Mouse (Mus musculus) heart, embryonic 15.5 days (tissue): ENCODE data around the gene Dusp6. TPM values are rescaled to one million over a fixed set of nuclear protein-coding genes. Genes with fewer than 3 reads are reported as not detected.
"Not testable (repeated sequence)": the region's sequence is repeated elsewhere in the genome, so short reads cannot be mapped to it uniquely, and the experiment has no call there.

Source experiments
- ATAC-seq: fragments of 200-750 bp; cut with Nextera tagmentation; replicated peaks from 2 replicates; pipeline ENCODE4 v1.8.0; 2017; ENCODE audit warnings: low read depth, moderate TSS enrichment; ENCODE audit not compliant: insufficient number of reproducible peaks, insufficient read depth, low FRiP score
- H3K27ac ChIP-seq: fragments of 300-500 bp; sonication (generic); 2 replicates; pipeline ENCODE4 v1.5.1; 2015; ENCODE audit warnings: mild to moderate bottlenecking, inconsistent platforms
- H3K27me3 ChIP-seq: fragments of 300-500 bp; sonication (generic); 2 replicates; pipeline ENCODE4 v1.6.1; 2015; ENCODE audit warnings: inconsistent platforms
- H3K36me3 ChIP-seq: fragments of 300-500 bp; sonication (generic); 2 replicates; pipeline ENCODE4 v1.6.1; 2015; ENCODE audit warnings: mild to moderate bottlenecking, inconsistent platforms
- H3K4me1 ChIP-seq: fragments of 300-500 bp; sonication (generic); replicated peaks from 2 replicates; pipeline ENCODE4 v1.6.1; 2015; ENCODE audit warnings: inconsistent platforms
- H3K4me2 ChIP-seq: fragments of 300-500 bp; sonication (generic); 2 replicates; pipeline ENCODE4 v1.6.1; 2015; ENCODE audit warnings: inconsistent platforms, mild to moderate bottlenecking, moderate library complexity
- H3K4me3 ChIP-seq: fragments of 300-500 bp; sonication (generic); 2 replicates; pipeline ENCODE4 v1.5.1; 2015; ENCODE audit warnings: mild to moderate bottlenecking, inconsistent platforms
- H3K9ac ChIP-seq: fragments of 300-500 bp; sonication (generic); 2 replicates; pipeline ENCODE4 v1.6.1; 2015; ENCODE audit warnings: mild to moderate bottlenecking, inconsistent platforms
- H3K9me3 ChIP-seq: fragments of 300-500 bp; sonication (generic); replicated peaks from 2 replicates; pipeline ENCODE4 v1.6.1; 2016; ENCODE audit warnings: inconsistent platforms
- WGBS: fragments of 180-500 bp; shearing (Covaris S2); methylation state at CpG from one replicate; pipeline ENCODE4 v1.1.7; 2015; ENCODE audit warnings: mixed read lengths; 5-methylcytosine and 5-hydroxymethylcytosine counted together
- polyA plus RNA-seq: library from polyadenylated mRNA; unstranded; fragments of >200 nt; fragmentation: Nextera tagmentation; extraction: Ambion mirVana; gene quantifications from 2 replicates; pipeline ENCODE4 v1.2.1, GENCODE M21; 2015

Dusp6 gene
- 34.9 and 40.4 TPM in 2 replicates for polyA plus RNA-seq

DNA sequence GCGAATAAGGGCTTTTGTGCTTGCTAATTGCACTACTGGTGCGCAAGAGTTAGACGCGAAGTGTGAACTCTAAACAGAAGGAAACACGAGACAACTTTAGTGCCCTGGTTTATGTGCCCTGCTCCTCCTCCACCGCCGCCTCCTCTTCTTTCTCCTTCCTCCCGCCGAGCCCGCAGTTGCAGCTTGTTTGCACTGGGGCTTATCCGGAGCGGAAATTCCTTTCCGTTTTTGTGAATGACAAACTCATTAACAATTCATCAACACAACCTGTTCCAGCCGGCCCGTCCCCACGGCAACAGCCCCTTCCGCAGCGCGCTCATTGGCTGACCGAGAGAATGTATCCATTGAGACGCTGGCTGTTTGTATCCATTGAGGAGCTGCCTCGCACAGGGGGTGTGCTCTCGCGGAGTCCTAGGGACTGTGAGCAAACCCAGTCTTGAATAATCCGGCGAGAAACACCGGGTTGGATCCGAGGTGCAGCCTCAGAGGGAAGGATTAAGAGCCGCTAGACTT, at the start of gene Dusp6:
Gene Dusp6 (plus strand): TSS at position 365 of the 513 bp plus-strand sequence.
- peak; percentile 93 for ATAC-seq
- Histone ChIP-seq H3K4me3 (peak within 1 kb of the TSS; percentile 74), H3K4me1 (peaks cover 21% of the 10 kb centered on the region)

DNA sequence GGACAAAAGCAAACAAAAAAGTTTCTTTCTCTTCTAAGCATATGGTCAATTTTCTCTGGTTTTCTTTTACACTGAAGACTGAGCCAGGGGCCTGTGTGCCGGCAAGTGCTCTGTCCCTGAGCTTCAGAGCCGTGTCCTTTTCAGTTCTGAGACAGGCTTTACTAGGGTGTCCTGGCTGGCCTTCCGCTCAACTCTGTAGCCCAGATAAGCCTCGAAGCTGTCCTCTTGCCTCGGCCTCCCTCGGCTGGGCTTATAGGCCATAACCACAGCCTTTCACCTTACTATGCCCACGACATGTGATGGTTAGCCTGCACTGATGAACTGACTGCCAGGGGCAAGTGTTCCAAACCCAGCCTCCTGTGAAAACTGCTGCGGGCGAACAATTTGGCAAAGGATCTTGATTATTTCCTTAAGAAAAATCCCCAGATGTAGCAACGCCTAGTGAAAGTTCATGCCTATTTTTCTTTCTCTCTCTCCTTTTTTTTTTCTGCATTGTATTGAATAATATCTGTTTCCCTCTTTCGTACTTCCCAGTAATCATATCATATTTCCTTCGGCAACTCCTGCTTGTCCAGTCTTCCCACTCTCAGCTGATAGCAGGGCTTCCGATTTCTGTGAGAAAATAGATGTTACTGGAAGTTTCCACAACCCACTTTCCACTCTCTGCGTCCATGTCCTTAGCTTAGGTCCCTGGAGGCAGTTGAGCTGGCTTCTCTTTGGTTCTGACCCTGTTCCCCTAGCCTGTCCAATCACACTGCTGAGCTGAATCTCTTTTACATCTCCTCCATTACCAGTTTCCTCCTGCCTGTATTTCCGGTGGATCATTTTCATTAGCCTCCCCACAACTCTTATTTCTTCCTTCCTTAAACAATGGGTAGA, 48.4 kb upstream of the Dusp6 start:
- Histone ChIP-seq H3K27ac (peak overlapping the region; percentile 25; the same call in 1 of the 2 replicates), H3K4me2 (no peak overlapping the region), H3K4me3 (no peak overlapping the region), H3K9ac (no peak overlapping the region), H3K36me3 (no peaks in the 10 kb centered on the region), H3K9me3 (no peaks in the 10 kb centered on the region), H3K4me1 (no peaks in the 10 kb centered on the region), H3K27me3 (no peaks in the 10 kb centered on the region)
- WGBS: 50% methylated on average over 15 of the region's 15 CpGs
- no peak for ATAC-seq

More for the DNA sequence above, at the start of gene Dusp6:
- H3K27ac ChIP-seq: peak within 1 kb of the TSS; percentile 97
- WGBS: under 1% methylated on average over 29 of the region's 29 CpGs
- H3K36me3 ChIP-seq: no peaks in the 10 kb centered on the region; the same call in 1 of the 2 replicates
- H3K9me3 ChIP-seq: no peaks in the 10 kb centered on the region
- peak within 1 kb of the TSS; percentile 91 for H3K4me2 ChIP-seq
- peak within 1 kb of the TSS; percentile 82 for H3K9ac ChIP-seq
- no peaks in the 10 kb centered on the region for H3K27me3 ChIP-seq

DNA sequence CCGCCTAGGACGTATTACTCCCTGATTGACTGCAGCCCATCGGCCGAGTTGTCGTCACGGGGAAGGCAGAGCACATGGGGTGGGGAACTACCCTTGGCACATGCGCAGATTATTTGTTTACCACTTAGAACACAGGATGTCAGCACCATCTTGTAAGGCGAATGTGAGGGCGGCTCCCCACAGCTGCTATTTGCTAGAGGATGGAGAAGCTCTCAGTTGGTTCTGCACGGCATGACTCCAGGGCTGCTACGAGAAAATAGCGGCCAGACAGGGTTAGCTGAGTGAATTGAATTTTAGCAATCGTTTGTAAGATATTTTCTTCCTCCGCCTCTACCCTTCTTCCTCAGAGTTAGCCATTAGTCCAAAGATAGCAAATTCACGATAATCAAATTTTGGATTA, 46.5 kb upstream of the Dusp6 start:
- not testable (repeated sequence) for H3K27me3 ChIP-seq, H3K4me1 ChIP-seq, H3K4me2 ChIP-seq, ATAC-seq, H3K9ac ChIP-seq, H3K9me3 ChIP-seq, H3K4me3 ChIP-seq, H3K36me3 ChIP-seq, H3K27ac ChIP-seq
- 88% methylated on average over 15 of the region's 15 CpGs for WGBS

DNA sequence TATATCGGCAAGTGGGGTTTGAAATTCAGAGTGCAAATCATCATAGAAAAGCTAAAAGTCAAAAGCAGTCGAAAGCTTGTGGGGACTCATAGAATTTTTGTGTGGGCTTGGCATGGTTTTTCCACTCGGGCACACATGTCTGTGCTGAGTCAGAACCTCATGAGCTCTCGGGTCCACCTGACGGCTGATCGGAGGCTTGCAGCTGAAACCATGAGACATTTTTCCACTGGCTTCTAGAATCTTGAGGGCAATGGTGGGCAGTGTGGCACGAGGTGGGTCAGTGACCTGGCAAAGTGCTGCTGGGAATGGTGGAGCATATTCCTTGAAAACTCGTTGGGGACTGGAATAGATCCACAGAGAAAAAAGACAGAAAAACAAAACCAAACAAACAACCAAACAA, 41.5 kb upstream of the Dusp6 start:
- Histone ChIP-seq H3K9ac (no peak overlapping the region), H3K4me2 (no peak overlapping the region), H3K27ac (no peak overlapping the region), H3K9me3 (no peaks in the 10 kb centered on the region), H3K36me3 (no peaks in the 10 kb centered on the region), H3K4me1 (peaks cover 5% of the 10 kb centered on the region; the same call in 1 of the 2 replicates), H3K27me3 (no peaks in the 10 kb centered on the region), H3K4me3 (no peak overlapping the region)
- WGBS: 84% methylated on average over 8 of the region's 8 CpGs
- no peak for ATAC-seq

DNA sequence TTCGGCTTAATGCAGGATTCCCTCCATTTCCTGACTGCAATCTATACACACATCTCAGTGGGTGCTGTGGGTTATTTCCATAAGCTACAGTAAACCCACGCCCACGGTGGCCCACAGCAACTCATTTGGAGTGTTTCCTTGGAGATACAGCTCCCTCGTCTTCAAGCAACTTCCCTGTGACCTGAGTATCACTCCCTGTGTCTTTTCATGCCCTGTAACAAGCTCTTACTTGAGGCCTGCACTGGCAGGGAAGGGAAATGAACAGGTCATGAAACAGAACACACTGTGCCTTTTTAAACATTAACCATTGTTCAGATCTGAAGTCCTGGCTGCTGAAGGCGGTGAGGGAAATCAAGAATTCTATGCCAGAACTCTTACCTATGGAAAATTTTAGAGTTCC, 40.3 kb upstream of the Dusp6 start:
- H3K4me1 ChIP-seq: peaks cover 14% of the 10 kb centered on the region
- no peak overlapping the region for H3K4me2 ChIP-seq
- H3K9me3 ChIP-seq: no peaks in the 10 kb centered on the region
- no peak overlapping the region for H3K9ac ChIP-seq
- no peak overlapping the region for H3K4me3 ChIP-seq
- 76% methylated on average over 5 of the region's 5 CpGs for WGBS
- no peaks in the 10 kb centered on the region for H3K27me3 ChIP-seq
- no peak for ATAC-seq
- H3K36me3 ChIP-seq: no peaks in the 10 kb centered on the region
- no peak overlapping the region for H3K27ac ChIP-seq

DNA sequence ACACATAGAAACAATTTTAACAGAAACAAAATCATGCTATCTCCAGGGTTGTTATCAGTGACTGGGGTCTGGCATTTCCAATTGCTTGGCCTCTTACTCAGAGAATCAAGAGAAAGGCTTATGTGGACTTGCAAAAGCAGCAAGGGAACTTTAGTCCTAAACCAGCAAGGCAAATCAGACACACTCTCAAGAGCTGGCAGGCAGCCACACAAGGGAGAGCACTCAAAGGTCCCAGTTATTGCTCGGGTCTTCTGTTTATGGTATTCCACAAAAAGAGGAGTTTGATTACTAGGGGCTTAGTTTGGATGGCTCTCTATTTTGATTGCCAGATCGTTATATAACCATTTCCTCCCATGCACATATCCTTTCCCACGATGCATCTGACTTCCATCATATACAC, 38.8 kb upstream of the Dusp6 start:
- H3K4me1 ChIP-seq: peaks cover 29% of the 10 kb centered on the region
- no peak for ATAC-seq
- H3K9me3 ChIP-seq: no peaks in the 10 kb centered on the region
- no peak overlapping the region for H3K9ac ChIP-seq
- no peak overlapping the region for H3K4me2 ChIP-seq
- H3K36me3 ChIP-seq: no peaks in the 10 kb centered on the region
- 28% methylated on average over 3 of the region's 3 CpGs for WGBS
- H3K27ac ChIP-seq: peak overlapping the region; percentile 5; the same call in 1 of the 2 replicates
- no peak overlapping the region for H3K4me3 ChIP-seq
- H3K27me3 ChIP-seq: no peaks in the 10 kb centered on the region

DNA sequence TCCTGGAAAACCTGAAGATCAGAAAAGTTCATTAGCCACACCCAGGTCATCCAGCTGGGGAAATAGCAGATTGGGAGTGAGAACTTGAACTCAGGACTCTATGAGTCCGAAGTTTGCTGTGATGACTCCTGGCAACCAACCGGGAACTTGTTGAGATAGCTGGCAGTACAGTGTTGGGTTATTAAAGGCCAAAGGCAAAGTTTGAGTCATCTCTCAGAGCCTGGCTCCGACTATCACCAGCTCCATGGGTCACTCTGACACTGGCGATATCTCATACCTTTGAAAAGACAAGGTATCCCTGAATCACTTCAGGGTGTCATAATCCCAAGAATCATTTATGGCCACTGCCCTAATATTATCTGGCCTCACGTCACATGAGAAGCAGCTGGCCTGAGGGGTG, 36.2 kb upstream of the Dusp6 start:
- no peaks in the 10 kb centered on the region for H3K9me3 ChIP-seq
- H3K27ac ChIP-seq: no peak overlapping the region
- H3K27me3 ChIP-seq: no peaks in the 10 kb centered on the region
- H3K4me1 ChIP-seq: peaks cover 32% of the 10 kb centered on the region
- H3K4me3 ChIP-seq: no peak overlapping the region
- H3K4me2 ChIP-seq: no peak overlapping the region
- no peak overlapping the region for H3K9ac ChIP-seq
- no peak for ATAC-seq
- no peaks in the 10 kb centered on the region for H3K36me3 ChIP-seq
- 75% methylated on average over 5 of the region's 5 CpGs for WGBS

DNA sequence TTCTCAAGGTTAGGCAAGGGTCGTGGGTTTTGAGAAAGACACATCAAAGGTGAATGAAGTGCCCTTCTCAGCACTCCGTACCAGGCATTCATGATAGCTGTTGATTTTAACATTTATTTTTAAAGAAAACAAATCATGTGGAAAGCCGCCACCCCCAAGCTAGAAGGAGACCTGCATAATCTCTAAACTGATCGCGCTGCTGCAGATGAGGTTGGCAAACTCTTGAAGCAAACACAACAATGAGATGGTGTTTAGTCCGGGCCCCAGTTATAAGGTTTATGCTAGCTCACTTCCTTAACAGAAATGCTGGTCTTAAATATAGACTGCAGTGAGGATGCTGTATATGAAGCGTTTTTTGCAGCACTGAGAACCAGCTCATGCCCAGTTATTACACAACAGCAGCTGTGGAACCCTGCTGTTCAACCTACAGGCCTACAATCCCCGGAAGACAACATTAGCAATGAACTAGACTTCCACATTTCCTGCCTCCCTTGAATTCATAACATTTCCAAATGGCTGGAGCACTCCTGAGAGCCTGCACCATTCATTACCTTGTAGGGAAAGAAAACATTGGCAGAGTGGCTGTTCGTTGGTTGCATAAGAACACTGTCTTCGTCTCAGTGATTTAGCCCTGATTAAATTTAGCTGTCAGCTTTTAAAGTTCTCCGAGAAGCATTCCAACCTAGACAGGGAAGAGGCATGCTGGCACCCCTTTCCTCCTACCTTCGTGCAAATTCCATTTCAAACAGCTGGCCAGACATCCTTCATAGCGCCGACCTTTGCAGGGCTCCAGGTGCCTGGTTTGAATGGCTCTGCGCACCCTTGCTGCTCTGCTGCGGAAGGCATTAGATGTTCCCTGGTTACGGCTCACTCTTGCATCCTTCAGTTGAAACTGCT, 34.8 kb upstream of the Dusp6 start:
- Histone ChIP-seq H3K27ac (peak overlapping the region; percentile 60), H3K36me3 (no peaks in the 10 kb centered on the region), H3K9ac (0 out of 2 replicates have a peak overlapping the region, but pooled peaks have one; percentile 9), H3K4me2 (peak overlapping the region; percentile 54), H3K27me3 (no peaks in the 10 kb centered on the region), H3K4me3 (peak overlapping the region; percentile 14), H3K9me3 (no peaks in the 10 kb centered on the region), H3K4me1 (peaks cover 32% of the 10 kb centered on the region)
- 32% methylated on average over 17 of the region's 17 CpGs for WGBS
- ATAC-seq: no peak

DNA sequence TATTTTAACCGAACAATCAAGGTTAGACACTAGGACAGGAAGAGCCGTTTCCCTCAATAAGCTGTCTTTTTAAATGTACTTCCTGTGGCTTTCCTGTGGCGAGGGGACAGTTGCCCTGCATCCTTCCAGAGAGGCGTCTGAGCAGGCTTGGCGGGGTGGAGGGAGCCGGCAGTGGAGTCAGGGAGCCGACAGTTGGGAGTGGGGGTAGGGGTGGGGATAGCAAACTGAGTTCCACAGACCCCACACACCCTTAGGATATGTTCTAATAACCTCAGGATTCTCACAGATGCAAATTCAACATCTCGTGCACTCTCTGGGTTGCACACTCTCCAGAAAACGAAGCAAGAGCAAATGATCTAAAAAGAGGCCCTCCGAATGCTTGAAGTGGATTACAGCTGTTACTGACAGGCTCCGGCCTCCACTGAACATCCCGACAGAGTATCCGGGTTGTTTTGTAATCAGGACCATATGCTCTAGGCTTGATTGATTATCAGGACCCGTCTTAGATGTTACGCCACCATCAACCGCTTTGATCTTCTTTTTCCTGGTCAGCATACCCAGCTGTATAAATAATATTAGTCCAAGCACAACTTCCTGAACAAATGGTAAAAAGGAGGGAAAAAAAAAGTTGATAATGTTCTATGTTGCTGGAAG, 33.9 kb upstream of the Dusp6 start:
- H3K27me3 ChIP-seq: no peaks in the 10 kb centered on the region
- ATAC-seq: peak; percentile 47; the same call in 1 of the 2 replicates
- H3K9me3 ChIP-seq: no peaks in the 10 kb centered on the region
- H3K9ac ChIP-seq: no peak overlapping the region
- H3K4me1 ChIP-seq: peaks cover 29% of the 10 kb centered on the region
- peak overlapping the region; percentile 14; the same call in 1 of the 2 replicates for H3K4me3 ChIP-seq
- WGBS: 20% methylated on average over 16 of the region's 16 CpGs
- H3K4me2 ChIP-seq: peak overlapping the region; percentile 54
- peak overlapping the region; percentile 60 for H3K27ac ChIP-seq
- H3K36me3 ChIP-seq: no peaks in the 10 kb centered on the region

DNA sequence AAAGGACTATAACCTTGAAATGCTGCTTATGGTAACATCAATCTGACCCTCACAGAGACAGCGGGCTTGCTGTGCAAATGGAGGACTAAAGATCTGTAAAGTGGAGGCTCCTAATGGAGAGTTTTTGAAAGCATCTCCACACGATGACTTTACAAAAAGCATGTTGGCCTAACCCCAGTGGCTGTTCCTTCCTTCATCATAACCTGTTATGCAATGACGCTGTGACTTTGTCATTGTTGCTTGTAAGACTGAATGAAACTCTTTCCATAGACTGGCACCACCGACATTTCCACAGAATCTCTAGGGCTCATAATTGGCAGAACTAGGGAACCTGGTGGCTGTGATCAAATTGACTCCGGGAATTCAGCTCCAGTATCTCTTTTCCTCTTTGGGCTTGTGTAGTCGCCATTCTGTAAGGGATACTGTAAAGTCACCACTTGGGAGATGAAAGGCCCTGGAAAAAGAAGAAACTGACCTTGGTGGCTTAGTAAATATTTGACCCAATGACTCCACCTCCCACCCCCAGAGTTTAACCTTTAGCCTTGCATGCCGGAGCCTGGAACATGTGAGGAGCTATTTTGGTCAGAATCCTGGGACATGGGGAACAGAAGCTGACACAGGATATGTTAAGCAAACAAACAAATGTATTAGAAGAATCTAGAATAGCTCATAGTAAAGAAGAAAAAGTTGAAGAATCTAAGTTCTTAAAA, 30.4 kb upstream of the Dusp6 start:
- Histone ChIP-seq H3K27ac (no peak overlapping the region), H3K4me3 (no peak overlapping the region), H3K36me3 (no peaks in the 10 kb centered on the region), H3K9me3 (no peaks in the 10 kb centered on the region), H3K27me3 (no peaks in the 10 kb centered on the region), H3K4me2 (no peak overlapping the region), H3K4me1 (peaks cover 23% of the 10 kb centered on the region), H3K9ac (no peak overlapping the region)
- WGBS: 58% methylated on average over 7 of the region's 7 CpGs
- no peak for ATAC-seq
